Mouse (Mus musculus): ENCODE measurements around the gene Eno2. TPM values are rescaled to one million over a fixed set of nuclear protein-coding genes. Genes with fewer than 3 reads are reported as not detected.

Eno2 gene
- polyA plus RNA-seq, 1 experiment from 2014 or later: 5.4 TPM

GRCm38 (mm10) chr6:124720904-124721303, 48.6 kb downstream of the Eno2 start:
- Histone ChIP-seq H3K27ac (peak overlapping the region; percentile 42), H3K36me3 (peaks cover 22% of the 10 kb centered on the region), H3K27me3 (ENCODE audit: insufficient read depth, poor library complexity, severe bottlenecking) (no peaks in the 10 kb centered on the region), H3K4me3 (no peak overlapping the region), H3K4me1 (replicated peaks) (peaks cover 24% of the 10 kb centered on the region), H3K9me3 (no peaks in the 10 kb centered on the region)
- WGBS: 71% methylated on average over 11 of the region's 11 CpGs
- no peak for DNase-seq (ENCODE audit: low spot score)

- WGBS: 74% methylated on average over 7 of the region's 7 CpGs
- Histone ChIP-seq H3K27me3 (ENCODE audit: insufficient read depth, poor library complexity, severe bottlenecking) (no peaks in the 10 kb centered on the region), H3K9me3 (no peaks in the 10 kb centered on the region), H3K27ac (peak overlapping the region; percentile 79), H3K4me1 (replicated peaks) (peaks cover 24% of the 10 kb centered on the region), H3K36me3 (peaks cover 36% of the 10 kb centered on the region), H3K4me3 (peak overlapping the region; percentile 39)
- no peak for DNase-seq (ENCODE audit: low spot score)
Observed at GRCm38 (mm10) chr6:124719354-124719978, 50.0 kb downstream of the Eno2 start.

GRCm38 (mm10) chr6:124718703-124719102, 50.8 kb downstream of the Eno2 start:
- H3K27ac ChIP-seq: peak overlapping the region; percentile 79
- peak overlapping the region; percentile 39 for H3K4me3 ChIP-seq
- H3K9me3 ChIP-seq: no peaks in the 10 kb centered on the region
- H3K4me1 ChIP-seq (replicated peaks): peaks cover 29% of the 10 kb centered on the region
- H3K27me3 ChIP-seq (ENCODE audit: insufficient read depth, poor library complexity, severe bottlenecking): no peaks in the 10 kb centered on the region
- peaks cover 44% of the 10 kb centered on the region for H3K36me3 ChIP-seq
- DNase-seq (ENCODE audit: low spot score): no peak
- WGBS: 61% methylated on average over 16 of the region's 16 CpGs

- WGBS: 77% methylated on average over 13 of the region's 13 CpGs
- DNase-seq (ENCODE audit: low spot score): no peak
- Histone ChIP-seq H3K36me3 (peaks cover 48% of the 10 kb centered on the region), H3K9me3 (no peaks in the 10 kb centered on the region), H3K27ac (peak overlapping the region; percentile 79), H3K27me3 (ENCODE audit: insufficient read depth, poor library complexity, severe bottlenecking) (no peaks in the 10 kb centered on the region), H3K4me3 (peak overlapping the region; percentile 39), H3K4me1 (replicated peaks) (peaks cover 36% of the 10 kb centered on the region)
Observed at GRCm38 (mm10) chr6:124717968-124718367, 51.5 kb downstream of the Eno2 start.

GRCm38 (mm10) chr6:124716864-124717490, 52.5 kb downstream of the Eno2 start:
- no peak overlapping the region; the same call in 1 of the 2 replicates for H3K4me3 ChIP-seq

GRCm38 (mm10) chr6:124712918-124713317, 56.6 kb downstream of the Eno2 start:
- Histone ChIP-seq H3K4me1 (replicated peaks) (peaks cover 39% of the 10 kb centered on the region), H3K27me3 (ENCODE audit: insufficient read depth, poor library complexity, severe bottlenecking) (no peaks in the 10 kb centered on the region), H3K27ac (peak overlapping the region; percentile 94), H3K4me3 (peak overlapping the region; percentile 97), H3K9me3 (no peaks in the 10 kb centered on the region), H3K36me3 (peaks cover 74% of the 10 kb centered on the region)
- WGBS: 21% methylated on average over 11 of the region's 11 CpGs
- no peak for DNase-seq (ENCODE audit: low spot score)

More at GRCm38 (mm10) chr6:124716864-124717490, 52.5 kb downstream of the Eno2 start:
- no peaks in the 10 kb centered on the region for H3K27me3 ChIP-seq (ENCODE audit: insufficient read depth, poor library complexity, severe bottlenecking)
- WGBS: 69% methylated on average over 20 of the region's 20 CpGs
- H3K4me1 ChIP-seq (replicated peaks): peaks cover 40% of the 10 kb centered on the region
- H3K27ac ChIP-seq: no peak overlapping the region; the same call in 1 of the 2 replicates
- no peaks in the 10 kb centered on the region for H3K9me3 ChIP-seq
- H3K36me3 ChIP-seq: peaks cover 48% of the 10 kb centered on the region
- DNase-seq (ENCODE audit: low spot score): peak; percentile 65

GRCm38 (mm10) chr6:124711824-124712782, 57.4 kb downstream of the Eno2 start, which contains the start of the genes Emg1 and Phb2:
Gene Emg1 (minus strand): TSS chr6:124712178.
Gene Phb2 (plus strand): TSS chr6:124712336.
- WGBS: under 1% methylated on average over 76 of the region's 76 CpGs
- peaks cover 74% of the 10 kb centered on the region for H3K36me3 ChIP-seq

More at GRCm38 (mm10) chr6:124711824-124712782, 57.4 kb downstream of the Eno2 start, which contains the start of the genes Emg1 and Phb2:
- Histone ChIP-seq H3K27me3 (ENCODE audit: insufficient read depth, poor library complexity, severe bottlenecking) (no peaks in the 10 kb centered on the region), H3K27ac (peak within 1 kb of the TSS; percentile 94), H3K9me3 (no peaks in the 10 kb centered on the region), H3K4me3 (peak within 1 kb of the TSS; percentile 97), H3K4me1 (replicated peaks) (peaks cover 37% of the 10 kb centered on the region)
- DNase-seq (ENCODE audit: low spot score): peak; percentile 99

MicroRNA genes within 50 kb of the gene (microRNA counts, 519-probe panel; counts per million panel counts)
- microRNA mmu-miR-141 (1,255 counts per million, percentile 77 among the panel's probes with 10 or more counts), microRNA mmu-miR-200c (1,255 counts per million, percentile 77 among the panel's probes with 10 or more counts)

Other genes with a start within 250 kb of the Eno2 start
- gene C1s1, start 227.3 kb downstream of the Eno2 start, polyA plus RNA-seq (2016; fragmentation: Nextera tagmentation; extraction: Ambion mirVana): 0.51 and 0.75 TPM in 2 replicates
- gene C1rb, start 199.4 kb downstream of the Eno2 start, polyA plus RNA-seq (2016; fragmentation: Nextera tagmentation; extraction: Ambion mirVana): not detected in 2 replicates
- gene C1s2, start 133.6 kb downstream of the Eno2 start, polyA plus RNA-seq (2016; fragmentation: Nextera tagmentation; extraction: Ambion mirVana): not detected in 2 replicates
- gene Lpcat3, start 106.6 kb downstream of the Eno2 start, polyA plus RNA-seq (2016; fragmentation: Nextera tagmentation; extraction: Ambion mirVana): 39.6 and 43.6 TPM in 2 replicates
- 215 and 232 TPM in 2 replicates for gene Emg1, start 57.5 kb downstream of the Eno2 start, polyA plus RNA-seq (2016; fragmentation: Nextera tagmentation; extraction: Ambion mirVana)
- 410 and 445 TPM in 2 replicates for gene Phb2, start 57.3 kb downstream of the Eno2 start, polyA plus RNA-seq (2016; fragmentation: Nextera tagmentation; extraction: Ambion mirVana)
- 7.9 and 8.2 TPM in 2 replicates for gene Ptpn6, start 31.0 kb downstream of the Eno2 start, polyA plus RNA-seq (2016; fragmentation: Nextera tagmentation; extraction: Ambion mirVana)
- gene Grcc10, start 28.3 kb downstream of the Eno2 start, polyA plus RNA-seq (2016; fragmentation: Nextera tagmentation; extraction: Ambion mirVana): 446 and 555 TPM in 2 replicates
- not detected in 2 replicates for gene Gm45234, start 13.7 kb downstream of the Eno2 start, polyA plus RNA-seq (2016; fragmentation: Nextera tagmentation; extraction: Ambion mirVana)
- 11.2 and 13.0 TPM in 2 replicates for gene Atn1, start 13.1 kb downstream of the Eno2 start, polyA plus RNA-seq (2016; fragmentation: Nextera tagmentation; extraction: Ambion mirVana)
- 2.5 and 4.8 TPM in 2 replicates for gene Lrrc23, start 10.1 kb upstream of the Eno2 start, polyA plus RNA-seq (2016; fragmentation: Nextera tagmentation; extraction: Ambion mirVana)
- gene Spsb2, start 39.0 kb upstream of the Eno2 start, polyA plus RNA-seq (2016; fragmentation: Nextera tagmentation; extraction: Ambion mirVana): 8.3 and 8.7 TPM in 2 replicates
- gene Tpi1, start 44.6 kb upstream of the Eno2 start, polyA plus RNA-seq (2016; fragmentation: Nextera tagmentation; extraction: Ambion mirVana): 794 and 931 TPM in 2 replicates
- 206 and 211 TPM in 2 replicates for gene Usp5, start 59.8 kb upstream of the Eno2 start, polyA plus RNA-seq (2016; fragmentation: Nextera tagmentation; extraction: Ambion mirVana)
- 232 and 255 TPM in 2 replicates for gene Cdca3, start 59.9 kb upstream of the Eno2 start, polyA plus RNA-seq (2016; fragmentation: Nextera tagmentation; extraction: Ambion mirVana)
- 0.44 and 0.76 TPM in 2 replicates for gene Gnb3, start 70.6 kb upstream of the Eno2 start, polyA plus RNA-seq (2016; fragmentation: Nextera tagmentation; extraction: Ambion mirVana)
- gene P3h3, start 88.1 kb upstream of the Eno2 start, polyA plus RNA-seq (2016; fragmentation: Nextera tagmentation; extraction: Ambion mirVana): 12.6 and 13.4 TPM in 2 replicates
- gene Gpr162, start 94.3 kb upstream of the Eno2 start, polyA plus RNA-seq (2016; fragmentation: Nextera tagmentation; extraction: Ambion mirVana): 2.3 and 5.0 TPM in 2 replicates
- not detected in 2 replicates for gene Cd4, start 118.5 kb upstream of the Eno2 start, polyA plus RNA-seq (2016; fragmentation: Nextera tagmentation; extraction: Ambion mirVana)
- 1.1 and 1.3 TPM in 2 replicates for gene Lag3, start 142.0 kb upstream of the Eno2 start, polyA plus RNA-seq (2016; fragmentation: Nextera tagmentation; extraction: Ambion mirVana)
- gene Ptms, start 150.4 kb upstream of the Eno2 start, polyA plus RNA-seq (2016; fragmentation: Nextera tagmentation; extraction: Ambion mirVana): 271 and 416 TPM in 2 replicates
- 417 and 499 TPM in 2 replicates for gene Mlf2, start 161.7 kb upstream of the Eno2 start, polyA plus RNA-seq (2016; fragmentation: Nextera tagmentation; extraction: Ambion mirVana)
- gene Cops7a, start 195.9 kb upstream of the Eno2 start, polyA plus RNA-seq (2016; fragmentation: Nextera tagmentation; extraction: Ambion mirVana): 130 and 138 TPM in 2 replicates
- gene Pianp, start 227.0 kb upstream of the Eno2 start, polyA plus RNA-seq (2016; fragmentation: Nextera tagmentation; extraction: Ambion mirVana): 0.85 and 2.4 TPM in 2 replicates
- 8.7 and 12.8 TPM in 2 replicates for gene Zfp384, start 239.5 kb upstream of the Eno2 start, polyA plus RNA-seq (2016; fragmentation: Nextera tagmentation; extraction: Ambion mirVana)

Data from hindbrain, embryonic 10.5 days (tissue).